9 mouse cellular contexts compared by ENCODE assay signal in the genomic region with DNA sequence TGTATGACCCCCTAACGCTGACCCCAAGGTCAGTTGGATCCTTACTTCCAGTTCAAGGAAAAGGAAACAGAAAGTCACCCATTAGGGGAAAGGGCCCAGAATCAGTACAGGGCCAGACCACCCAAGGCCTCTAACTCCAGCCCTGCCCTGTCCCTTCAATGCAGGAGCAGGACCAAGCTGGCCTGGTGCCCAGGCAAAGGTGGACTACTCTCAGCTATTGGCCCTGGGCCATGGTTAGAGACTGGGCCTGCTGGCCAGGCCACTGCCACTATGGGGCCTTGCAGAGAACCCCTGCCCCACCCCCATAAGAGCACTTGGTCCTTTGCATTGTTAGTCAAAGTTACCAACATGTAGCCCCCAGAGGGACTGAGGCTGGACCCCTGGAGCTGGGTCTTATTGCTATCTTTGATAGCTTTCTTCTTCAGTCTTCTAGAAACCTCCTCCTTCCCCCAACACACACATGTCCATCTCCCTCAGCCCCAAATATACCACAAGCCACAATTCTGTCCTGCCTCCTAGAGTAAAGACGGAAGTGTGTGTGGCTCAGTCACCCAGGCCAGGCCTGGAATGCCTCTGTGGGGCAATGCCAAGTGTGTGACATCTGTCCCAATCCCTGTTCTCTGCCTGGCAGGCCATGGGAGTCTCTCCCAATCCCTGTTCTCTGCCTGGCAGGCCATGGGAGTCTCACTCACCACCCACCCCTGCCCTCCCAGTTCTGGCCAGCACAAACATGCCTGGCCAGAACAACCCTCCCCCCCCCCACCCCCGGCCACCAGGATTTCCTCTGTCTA. TPM values are rescaled to one million over a fixed set of nuclear protein-coding genes. Genes with fewer than 3 reads are reported as not detected.
A peak's percentile ranks its signal among the peaks of the same experiment; 100 is the strongest.
DNase-seq lines count a peak whose midpoint lies in the region; ATAC-seq lines count a peak whose summit lies in the region.
"Had no signal": no experiment of that assay in that cellular context is flagged by ENCODE, and none has a peak within 500 bp of the region (broad histone marks: within the 10 kb centered on the region; RNA-seq: fewer than 3 reads in every experiment).

No protein-coding gene starts in this region.

- H3K4me3 ChIP-seq in hindbrain, embryonic 13.5 days, result no peak overlapping the region
- H3K4me3 ChIP-seq: hindbrain, embryonic 15.5 days had no signal

- intact Hi-C loops in heart, postnatal 14 days (cut with DNase I), result no loop called here
- intact Hi-C loops in left cerebral cortex, postnatal 14 days (cut with DNase I), result no loop called here

- no peak overlapping the region for H3K4me2 ChIP-seq in hindbrain, embryonic 13.5 days
- H3K4me2 ChIP-seq: hindbrain, embryonic 15.5 days had no signal

- no peak overlapping the region for H3K9ac ChIP-seq in hindbrain, embryonic 13.5 days
- H3K9ac ChIP-seq: hindbrain, embryonic 15.5 days had no signal

- no peaks in the 10 kb centered on the region for H3K36me3 ChIP-seq in hindbrain, embryonic 13.5 days
- H3K36me3 ChIP-seq: hindbrain, embryonic 15.5 days had no signal

- no peak overlapping the region for H3K27ac ChIP-seq in hindbrain, embryonic 13.5 days
- H3K27ac ChIP-seq: hindbrain, embryonic 15.5 days had no signal

- ATAC-seq in megakaryocyte progenitor cell, adult 5-6 weeks (replicated peaks; ENCODE audit: poor library complexity), result peak; percentile 42
- no peak for ATAC-seq in hindbrain, embryonic 13.5 days (ENCODE audit: low FRiP score)

- H3K9me3 ChIP-seq in hindbrain, embryonic 13.5 days, result no peaks in the 10 kb centered on the region
- H3K9me3 ChIP-seq: hindbrain, embryonic 15.5 days had no signal

- 93% methylated on average over 3 of the region's 3 CpGs for WGBS in hindbrain, embryonic 13.5 days

- H3K27me3 ChIP-seq in hindbrain, embryonic 13.5 days, result no peaks in the 10 kb centered on the region
- H3K27me3 ChIP-seq: hindbrain, embryonic 15.5 days had no signal

- H3K4me1 ChIP-seq in hindbrain, embryonic 13.5 days (replicated peaks), result peaks cover 14% of the 10 kb centered on the region
- H3K4me1 ChIP-seq: hindbrain, embryonic 15.5 days had no signal

- peak; percentile 83 for DNase-seq in cerebellum, adult 11-12 months
- no peak for DNase-seq in cerebellum, postnatal 4 days (ENCODE audit: low spot score in 2 of 2)
- DNase-seq in testis, postnatal 10 days (ENCODE audit: low spot score), result peak; percentile 64
- no peak for DNase-seq in testis, postnatal 14 days (ENCODE audit: low spot score)
- peak; percentile 60 to 70 for DNase-seq in heart, postnatal 14 days
- no peak for DNase-seq in left cerebral cortex, postnatal 14 days (ENCODE audit: low spot score in 2 of 2)

RNA-seq across cellular contexts. Expression of a gene that starts 33.3 kb away (rescaled TPM):
- 1 to 10 TPM; 8.3 to 10.0 TPM for total RNA-seq in heart, postnatal 14 days (2021)
- total RNA-seq in megakaryocyte progenitor cell, adult 5-6 weeks (2015), result 5.7 and 7.7 TPM in 2 replicates
- 6.0 and 7.0 TPM in 2 replicates for total RNA-seq in megakaryocyte progenitor cell, adult 5-6 weeks (2017)
- 10 to 100 TPM; 12.3 to 13.4 TPM for total RNA-seq in left cerebral cortex, postnatal 14 days (2021)
- polyA plus RNA-seq in hindbrain, embryonic 13.5 days (2015; fragmentation: Nextera tagmentation; extraction: Ambion mirVana), result 0.23 and 0.32 TPM in 2 replicates

Comparison
In these comparisons a context has a peak if more than half of its experiments do, and no peak if none do; other contexts are left out.
1. DNase-seq: peak in cerebellum, adult 11-12 months (single experiment), testis, postnatal 10 days (single experiment) and heart, postnatal 14 days (2 of 2); none in cerebellum, postnatal 4 days (0 of 2), testis, postnatal 14 days (single experiment) and left cerebral cortex, postnatal 14 days (0 of 2).